Mouse (Mus musculus) heart, postnatal 25 days (tissue): ENCODE measurements around the gene Thtpa. TPM values are rescaled to one million over a fixed set of nuclear protein-coding genes. Genes with fewer than 3 reads are reported as not detected.

Experiments
- DNase-seq: peaks from one replicate; pipeline ENCODE4 v3.0.0; 2022; ENCODE audit warnings: low spot score
- intact Hi-C: fragments of 180-260 bp; cut with DNase I; formaldehyde crosslinking; loops from one replicate; pipeline ENCODE4 v1.15.1; 2025
- total RNA-seq, 2 experiments: library from RNA; stranded (reverse); gene quantifications; 2 replicates each; pipeline ENCODE4 v1.2.3; 2021

Thtpa gene
- total RNA-seq, 2 experiments from 2014 or later: 12.3 to 13.2 TPM

- intact Hi-C loops: no loop called here
- DNase-seq: no peak
Observed at GRCm38 (mm10) chr14:55101592-55101991, 7.0 kb downstream of the Thtpa start.

- intact Hi-C loops: no loop called here
Observed at GRCm38 (mm10) chr14:55102253-55102785, 7.7 kb downstream of the Thtpa start.

GRCm38 (mm10) chr14:55104365-55104764 lies 9.8 kb downstream of the Thtpa start:
- no peak for DNase-seq
- intact Hi-C loops: no loop called here

More at GRCm38 (mm10) chr14:55102253-55102785, 7.7 kb downstream of the Thtpa start:
- no peak for DNase-seq

- DNase-seq: no peak
- intact Hi-C loops: no loop called here
Observed at GRCm38 (mm10) chr14:55105386-55105785, 10.8 kb downstream of the Thtpa start.

DNA sequence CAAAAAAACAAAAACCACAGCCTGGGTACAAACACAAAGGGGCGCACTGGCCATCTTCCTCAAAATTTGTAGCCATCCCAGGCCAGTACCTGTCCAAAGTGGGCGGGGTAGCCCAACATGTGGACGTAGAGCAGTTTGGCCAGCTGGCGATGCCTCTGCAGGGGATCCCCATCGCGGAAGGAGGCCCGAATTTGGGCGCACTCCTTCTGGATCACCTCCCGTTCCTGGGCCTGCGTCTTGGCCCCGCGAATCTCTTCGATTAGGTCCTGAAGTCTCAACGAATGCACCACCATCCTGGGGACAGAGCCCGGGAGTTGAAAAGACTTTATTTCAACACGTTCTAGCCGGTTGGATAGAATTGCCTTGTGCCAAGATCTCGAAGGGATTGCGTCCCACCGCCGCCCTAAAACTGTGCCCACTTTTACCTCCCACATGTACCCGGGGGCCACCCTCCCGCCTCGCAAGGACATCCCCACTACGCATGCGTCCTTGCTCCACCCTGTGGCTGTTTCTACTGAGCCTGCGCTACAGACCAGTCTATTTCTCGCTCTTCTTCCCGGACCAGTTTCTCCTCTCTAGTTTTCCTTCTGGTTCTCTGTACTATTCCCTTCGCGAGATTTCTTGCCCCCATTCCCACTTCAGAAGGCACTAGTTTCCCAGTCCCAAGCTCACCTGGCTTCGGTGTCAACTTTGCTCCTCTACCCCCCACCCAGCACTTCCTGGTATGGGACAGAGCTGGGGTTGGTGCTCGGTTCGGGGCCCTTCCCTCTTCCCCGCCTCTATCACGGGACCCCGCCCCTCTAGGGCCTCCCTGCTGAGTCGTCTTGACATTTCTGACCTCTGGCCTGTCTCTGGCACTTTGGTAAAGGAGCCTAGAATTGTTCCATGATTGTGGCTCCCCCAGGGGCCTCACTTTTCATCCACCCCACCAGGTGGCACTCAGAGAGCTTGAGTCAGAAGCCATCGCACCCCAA lies 11.5 kb downstream of the Thtpa start, which contains the start of gene Ap1g2:
Gene Ap1g2 (minus strand): TSS at position 758 of the 974 bp plus-strand sequence.
- peak; percentile 77 for DNase-seq
- intact Hi-C loops: no loop called here

DNA sequence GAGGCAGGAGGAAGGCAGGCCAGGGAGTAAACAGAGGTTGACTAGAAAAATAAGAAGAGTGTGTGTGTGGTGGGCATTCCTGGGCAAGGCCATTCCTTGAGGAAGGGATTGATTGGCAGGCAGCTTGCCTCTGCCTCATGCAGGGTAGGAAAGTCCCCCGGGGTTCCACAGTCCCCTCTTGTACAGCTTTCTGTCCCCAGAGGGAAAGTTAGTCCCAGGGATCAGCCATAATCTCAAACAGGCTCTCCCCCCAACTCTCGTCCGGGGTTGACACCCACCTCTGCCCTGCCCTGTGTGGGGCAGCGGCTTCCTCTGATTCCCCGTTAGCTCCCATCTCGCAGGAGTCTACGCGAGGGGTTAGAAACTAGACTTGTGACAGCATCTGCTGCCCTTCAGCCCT lies 12.4 kb downstream of the Thtpa start:
- DNase-seq: no peak
- intact Hi-C loops: no loop called here

DNA sequence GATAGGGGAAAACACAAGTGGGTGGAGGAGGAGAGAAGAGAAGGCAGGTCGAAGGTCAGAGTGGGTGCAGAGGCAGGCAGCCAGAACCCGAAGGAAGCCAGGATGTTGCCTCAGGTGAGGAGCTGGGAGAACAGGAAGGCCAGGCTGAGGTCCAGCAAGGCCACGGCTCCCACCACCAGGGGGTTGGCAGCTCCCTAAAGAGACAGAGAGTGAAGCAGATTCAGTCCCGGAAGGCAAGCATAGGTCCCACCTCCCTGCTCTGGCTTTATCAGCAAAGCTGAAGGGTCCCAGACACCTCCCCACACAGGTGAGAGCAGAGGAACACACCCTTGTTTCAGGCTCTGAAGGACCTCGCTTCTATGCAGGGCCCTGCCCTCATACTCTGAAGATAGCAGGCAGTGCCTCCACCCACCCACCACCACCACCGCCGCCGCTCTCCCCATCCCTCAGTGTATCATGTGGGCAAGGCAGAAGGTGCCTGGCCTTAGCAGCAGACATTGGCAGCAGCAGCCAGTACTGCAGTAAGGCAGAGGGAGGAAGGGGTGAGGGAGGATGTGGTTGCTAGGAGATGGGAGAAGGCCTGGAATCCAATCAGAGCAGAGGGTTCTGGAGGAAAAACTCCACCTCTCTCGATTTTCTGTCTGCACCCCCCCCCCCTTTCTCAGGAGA lies 13.8 kb downstream of the Thtpa start:
- intact Hi-C loops: no loop called here
- DNase-seq: no peak

GRCm38 (mm10) chr14:55109048-55109873 lies 14.7 kb downstream of the Thtpa start:
- intact Hi-C loops: no loop called here
- DNase-seq: no peak

DNA sequence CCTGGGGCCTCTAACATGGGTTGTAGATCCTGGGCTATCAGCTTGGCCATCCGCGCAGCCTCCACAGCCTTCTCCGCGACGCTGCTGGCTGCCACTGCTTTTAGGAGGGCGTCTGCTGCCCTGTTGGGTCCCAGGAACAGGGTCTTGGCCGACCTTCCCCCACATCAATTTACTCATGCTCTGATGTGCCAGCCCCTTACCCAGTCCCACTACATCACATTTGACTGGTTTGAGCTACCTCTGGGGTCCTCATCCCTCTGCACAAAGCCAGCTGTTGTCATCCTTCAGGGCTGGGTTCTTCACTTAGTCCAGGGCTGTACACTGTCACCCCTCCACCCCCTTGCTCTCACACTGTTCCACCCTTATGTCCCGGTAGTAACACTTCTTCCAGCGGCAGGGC lies 15.5 kb downstream of the Thtpa start:
- DNase-seq: no peak
- intact Hi-C loops: no loop called here

GRCm38 (mm10) chr14:55111720-55112119 lies 17.1 kb downstream of the Thtpa start:
- no peak for DNase-seq
- intact Hi-C loops: no loop called here

GRCm38 (mm10) chr14:55113351-55113974 lies 18.9 kb downstream of the Thtpa start:
- intact Hi-C loops: no loop called here
- no peak for DNase-seq

- intact Hi-C loops: loop anchor here (2.0 kb wide), 1 partner anchor 19 kb away; the partner anchor contains the start of gene Thtpa
- no peak for DNase-seq
Observed at GRCm38 (mm10) chr14:55113975-55114645, 19.5 kb downstream of the Thtpa start.

GRCm38 (mm10) chr14:55114759-55115701 lies 20.4 kb downstream of the Thtpa start:
- intact Hi-C loops: loop anchor here (2.0 kb wide), 1 partner anchor 20 kb away; the partner anchor contains the start of gene Thtpa
- DNase-seq: no peak

- no peak for DNase-seq
Observed at GRCm38 (mm10) chr14:55115846-55116245, 21.3 kb downstream of the Thtpa start.

GRCm38 (mm10) chr14:55116425-55117200 lies 22.0 kb downstream of the Thtpa start, which contains the start of gene Jph4:
Gene Jph4, minus strand, starts transcription at chr14:55116935.
- no peak for DNase-seq
- intact Hi-C loops: no loop called here

More at GRCm38 (mm10) chr14:55115846-55116245, 21.3 kb downstream of the Thtpa start:
- intact Hi-C loops: loop anchor here (2.0 kb wide), 1 partner anchor 21 kb away; the partner anchor contains the start of gene Thtpa

- no peak for DNase-seq
- intact Hi-C loops: no loop called here
Observed at GRCm38 (mm10) chr14:55118852-55119251, 24.3 kb downstream of the Thtpa start.
